Mouse (Mus musculus): ENCODE measurements around the gene Cfap74.
"Not testable (repeated sequence)": the region's sequence is repeated elsewhere in the genome, so short reads cannot be mapped to it uniquely, and the experiment has no call there.

The Cfap74 gene

DNA sequence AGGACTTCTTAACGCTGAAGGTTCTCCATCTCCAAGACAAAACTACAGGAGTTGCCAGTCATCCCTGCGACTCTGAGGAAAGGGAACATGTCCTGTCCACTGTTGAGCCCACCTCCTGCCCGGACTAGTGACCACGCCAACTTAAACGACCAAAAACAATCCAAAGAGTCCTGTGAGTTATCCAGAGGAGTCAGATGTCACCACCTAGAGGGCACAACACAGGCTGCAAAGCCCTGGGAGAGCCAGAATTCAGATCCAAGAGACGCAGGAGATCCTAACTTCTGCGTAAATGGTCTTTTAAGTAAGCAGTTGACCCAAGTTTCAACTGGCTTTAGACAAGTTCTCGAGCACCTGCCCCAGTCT is 314 bp upstream of the Cfap74 start:
- no peak for DNase-seq (ENCODE audit: low spot score)

DNA sequence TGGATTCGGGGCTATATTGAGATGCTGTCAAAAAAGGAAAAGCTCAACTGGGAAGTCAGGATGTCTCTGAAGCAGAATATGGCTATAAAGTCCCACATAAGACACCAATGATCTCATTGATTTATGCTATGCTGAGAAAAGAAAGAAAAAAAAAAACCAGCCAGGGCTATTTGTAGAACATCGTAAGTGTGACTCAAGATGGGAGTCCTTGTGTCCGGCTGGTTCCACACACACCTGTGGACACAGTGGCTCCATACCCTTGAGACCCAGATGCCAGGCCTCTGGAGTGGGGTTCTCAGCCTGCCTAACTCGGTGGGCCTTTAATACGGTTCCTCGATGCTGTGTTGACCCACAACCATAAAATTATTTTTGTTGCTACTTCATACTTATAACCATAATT is 3.1 kb downstream of the Cfap74 start:
- DNase-seq (ENCODE audit: low spot score), result no peak

- no peak for DNase-seq (ENCODE audit: low spot score)
These were observed 4.8 kb downstream of the Cfap74 start for GRCm38 (mm10) chr4:155413641-155414335.

- no peak for DNase-seq (ENCODE audit: low spot score)
These were observed 5.8 kb downstream of the Cfap74 start for GRCm38 (mm10) chr4:155414656-155415235.

- DNase-seq (ENCODE audit: low spot score), result no peak
These were observed 11.1 kb downstream of the Cfap74 start for GRCm38 (mm10) chr4:155420137-155420536.

DNA sequence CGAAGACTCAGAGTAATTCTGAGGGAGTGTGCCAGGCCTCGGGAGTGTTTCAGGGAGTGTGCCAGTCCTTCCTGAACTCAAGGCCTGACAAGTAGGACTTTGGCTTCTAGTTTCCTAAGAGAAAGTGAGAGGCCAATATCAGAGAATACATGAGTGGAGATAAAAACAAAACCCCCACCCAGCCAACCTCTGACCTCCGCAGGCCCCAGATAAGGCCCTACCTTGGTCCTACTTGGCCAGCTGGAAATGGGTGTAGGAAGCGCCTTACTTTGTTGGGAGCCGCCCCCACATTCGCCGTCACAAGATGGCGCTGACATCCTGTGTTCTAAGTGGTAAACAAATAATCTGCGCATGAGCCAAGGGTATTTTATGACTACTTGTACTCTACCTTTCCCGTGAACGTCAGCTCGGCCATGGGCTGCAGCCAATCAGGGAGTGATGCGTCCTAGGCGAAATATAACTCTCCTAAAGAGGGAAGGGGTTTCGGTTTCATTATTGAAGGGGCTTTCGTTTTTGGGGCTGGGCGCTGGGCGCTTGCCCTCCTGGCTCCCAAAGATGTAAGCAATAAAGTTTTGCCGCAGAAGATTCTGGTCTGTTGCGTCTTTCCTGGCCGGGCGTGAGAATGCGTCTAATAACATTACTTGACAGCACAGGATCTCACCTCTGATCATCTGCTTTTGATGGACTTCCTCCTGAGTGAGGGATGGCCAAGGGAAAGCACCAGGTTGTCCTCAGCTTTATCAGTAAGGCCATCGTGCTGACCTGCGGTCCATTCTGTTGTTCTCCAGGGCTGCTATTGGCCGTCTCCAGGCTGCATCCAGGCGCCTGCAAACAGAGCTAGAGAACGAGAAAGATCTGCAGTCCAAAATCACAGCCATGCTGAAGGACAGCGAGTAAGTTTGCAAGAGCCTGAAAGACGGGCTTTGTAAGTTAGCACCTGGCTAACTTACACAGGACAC is 12.7 kb downstream of the Cfap74 start:
- DNase-seq (ENCODE audit: low spot score), result not testable (repeated sequence)

DNA sequence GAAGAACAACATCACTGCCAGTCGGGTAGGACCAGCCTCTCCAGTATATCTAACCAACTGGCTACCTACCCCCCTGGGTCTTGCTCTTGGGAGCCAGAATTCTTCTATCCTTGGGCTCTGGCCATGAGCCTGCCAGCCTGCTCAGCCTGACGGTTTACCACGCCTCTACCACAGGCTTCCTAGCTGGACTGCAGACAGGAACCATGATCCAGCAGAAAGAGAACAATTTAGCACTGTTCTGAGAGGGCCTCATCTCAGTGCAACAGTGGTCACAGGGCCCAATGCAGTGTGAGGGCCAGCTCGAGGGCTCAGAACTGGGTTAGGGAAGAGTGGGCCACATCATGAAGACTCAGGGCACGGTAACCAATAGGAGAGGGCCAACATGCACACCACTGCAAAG is 15.0 kb downstream of the Cfap74 start:
- no peak for DNase-seq (ENCODE audit: low spot score)

- no peak for DNase-seq (ENCODE audit: low spot score)
These were observed 17.3 kb downstream of the Cfap74 start for GRCm38 (mm10) chr4:155426272-155426671.

DNA sequence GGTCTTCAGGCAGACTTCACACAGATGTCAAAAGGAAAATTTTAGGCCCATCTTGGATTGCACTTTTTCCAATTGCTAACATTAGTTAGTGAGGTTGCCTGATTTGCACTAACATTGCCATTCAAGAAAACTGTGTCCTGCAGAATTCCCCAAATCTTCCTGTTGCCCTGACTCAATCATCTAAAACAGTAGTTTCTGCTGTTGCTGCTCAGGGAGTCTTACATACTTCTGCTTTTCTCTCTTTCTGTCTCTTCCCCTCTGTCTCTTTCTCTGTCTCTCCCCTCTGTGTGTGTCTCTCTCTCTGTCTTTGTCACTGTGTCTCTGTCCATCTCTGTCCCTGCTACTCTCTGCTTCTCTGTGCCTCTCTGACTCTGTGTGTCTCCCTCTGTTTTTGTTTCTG is 19.5 kb downstream of the Cfap74 start:
- no peak for DNase-seq (ENCODE audit: low spot score)

DNA sequence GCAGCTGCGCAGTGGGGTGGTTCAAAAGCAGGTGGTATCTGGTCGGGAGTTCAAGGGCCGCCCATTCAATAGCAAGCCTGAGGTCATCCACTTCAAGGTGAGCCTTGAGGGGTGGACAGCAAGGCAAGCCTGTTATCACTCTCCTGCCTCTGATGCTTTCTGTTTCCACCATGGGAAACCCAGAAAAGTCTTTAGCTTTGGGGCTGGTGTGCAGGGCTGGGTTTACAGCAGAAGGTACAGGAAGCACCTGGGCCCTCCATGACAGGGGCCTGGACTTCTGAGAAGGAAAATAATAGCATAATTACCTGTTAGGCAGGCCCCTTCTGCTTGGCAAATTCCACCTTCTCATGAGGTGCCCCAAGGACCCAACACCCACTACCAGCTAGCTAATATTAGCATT is 20.2 kb downstream of the Cfap74 start:
- no peak for DNase-seq (ENCODE audit: low spot score)

- DNase-seq (ENCODE audit: low spot score), result no peak
These were observed 23.4 kb downstream of the Cfap74 start for GRCm38 (mm10) chr4:155432358-155432757.

DNA sequence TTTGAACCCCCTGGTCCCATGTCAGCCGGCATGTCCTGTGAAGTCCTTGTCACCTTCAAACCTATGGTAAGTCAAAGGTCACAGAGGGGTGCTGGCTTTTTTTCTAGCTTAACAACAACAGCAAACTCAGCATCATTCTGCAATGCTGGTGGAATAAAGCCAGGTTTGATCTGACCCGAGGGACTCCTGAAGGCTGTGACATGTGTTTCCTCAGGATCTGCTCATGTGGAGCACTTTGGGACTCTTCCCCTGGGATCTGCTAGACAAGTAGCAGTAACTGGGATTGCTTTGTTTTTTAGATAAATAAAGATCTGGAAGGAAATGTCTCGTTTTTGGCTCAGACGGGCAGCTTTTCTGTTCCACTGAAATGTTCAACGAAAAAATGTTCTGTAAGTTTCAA is 25.0 kb downstream of the Cfap74 start:
- no peak for DNase-seq (ENCODE audit: low spot score)

- no peak for DNase-seq (ENCODE audit: low spot score)
These were observed 33.8 kb downstream of the Cfap74 start for GRCm38 (mm10) chr4:155442808-155443207.

- DNase-seq (ENCODE audit: low spot score), result peak; percentile 31
These were observed 42.6 kb downstream of the Cfap74 start for GRCm38 (mm10) chr4:155451597-155451996.

DNA sequence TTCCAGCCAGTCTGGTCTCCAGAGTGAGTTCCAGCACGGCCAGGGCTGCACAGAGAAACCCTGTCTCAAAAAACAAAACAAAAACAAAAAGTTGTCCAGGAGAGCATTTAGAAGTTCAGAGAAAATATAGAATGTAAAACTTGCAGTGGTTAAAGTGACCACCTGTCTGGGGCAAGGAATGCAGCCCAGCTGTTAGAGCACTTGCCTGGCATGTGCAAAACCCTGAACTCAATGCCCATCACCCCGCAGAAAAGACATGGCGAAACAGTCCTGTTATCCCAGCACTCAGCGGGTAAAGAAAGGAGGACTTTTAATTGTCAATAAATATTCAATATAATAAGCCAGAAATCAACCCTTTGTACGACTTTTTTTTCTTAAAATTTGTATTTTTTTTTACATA is 49.6 kb downstream of the Cfap74 start:
- DNase-seq (ENCODE audit: low spot score), result no peak

- no peak for DNase-seq (ENCODE audit: low spot score)
These were observed 54.1 kb downstream of the Cfap74 start for GRCm38 (mm10) chr4:155463050-155463449.

- DNase-seq (ENCODE audit: low spot score), result no peak
These were observed 54.6 kb downstream of the Cfap74 start for GRCm38 (mm10) chr4:155463611-155464010.

DNA sequence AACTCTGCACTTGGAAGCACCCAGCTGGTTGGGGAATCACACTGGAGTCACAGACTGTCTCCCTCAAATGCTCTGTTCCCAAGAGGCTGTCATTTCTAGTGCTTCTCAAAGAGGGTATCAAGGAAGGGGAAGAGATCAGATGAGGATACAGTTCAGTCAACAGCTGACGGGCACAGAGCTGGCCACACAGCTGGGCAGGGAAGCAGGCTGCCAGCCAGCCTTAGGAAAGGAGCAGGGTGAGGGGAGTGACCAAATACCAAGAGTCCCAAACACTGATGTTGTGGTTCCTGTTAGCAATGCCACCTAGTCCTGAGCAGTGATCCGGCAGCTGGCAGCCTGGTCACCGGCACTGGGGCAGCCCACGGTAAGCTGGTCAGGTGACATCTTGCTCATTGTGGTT is 55.1 kb downstream of the Cfap74 start:
- DNase-seq (ENCODE audit: low spot score), result no peak

- no peak for DNase-seq (ENCODE audit: low spot score)
These were observed 56.6 kb downstream of the Cfap74 start for GRCm38 (mm10) chr4:155465607-155466006.

- DNase-seq (ENCODE audit: low spot score), result no peak
These were observed 57.1 kb downstream of the Cfap74 start for GRCm38 (mm10) chr4:155466080-155466479.

- no peak for DNase-seq (ENCODE audit: low spot score)
These were observed 58.4 kb downstream of the Cfap74 start for GRCm38 (mm10) chr4:155467237-155468010.

DNA sequence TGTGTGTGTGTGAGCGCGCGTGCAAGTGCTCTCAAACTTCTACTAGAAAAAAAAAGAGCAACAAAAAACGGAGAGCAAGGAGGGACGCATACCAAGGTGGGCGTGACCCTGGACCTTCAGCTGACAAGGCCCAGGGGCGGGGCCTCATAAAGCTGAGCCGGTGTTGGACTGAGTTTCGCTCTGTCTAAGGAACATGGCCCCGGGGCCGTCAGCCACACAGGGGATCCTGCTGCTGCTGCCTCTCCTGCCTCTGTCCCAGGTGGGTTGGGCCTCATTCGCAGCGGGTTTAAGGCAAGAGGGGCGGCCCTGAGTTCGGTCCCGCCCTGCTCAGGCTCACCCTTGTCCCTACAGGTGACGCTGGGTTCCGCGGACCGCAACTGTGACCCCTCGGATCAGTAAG is 60.0 kb downstream of the Cfap74 start, which contains the start of gene Tmem52:
Gene Tmem52 (plus strand): TSS at position 163 of the 400 bp plus-strand sequence.
- DNase-seq (ENCODE audit: low spot score), result peak; percentile 61
